Mouse (Mus musculus) liver, adult 2 months (tissue): ENCODE results near the gene Hnf4a. TPM values are rescaled to one million over a fixed set of nuclear protein-coding genes. Genes with fewer than 3 reads are reported as not detected.
A peak's percentile ranks its signal among the peaks of the same experiment; 100 is the strongest.

Experiments used
- DNase-seq: peaks from one replicate; pipeline ENCODE4 v3.0.0-alpha.2; 2011; ENCODE audit warnings: low read depth, low spot score; ENCODE audit errors: extremely low read depth
- H3K27ac ChIP-seq: fragments of 200-500 bp; replicated peaks from 2 replicates; pipeline ENCODE4 v1.5.1; 2012; ENCODE audit warnings: low read depth, mild to moderate bottlenecking, control low read depth, inconsistent platforms, low read length; ENCODE audit not compliant: insufficient read depth
- H3K27me3 ChIP-seq: fragments of 200-500 bp; 2 replicates; pipeline ENCODE4 v1.6.1; 2012; ENCODE audit warnings: mild to moderate bottlenecking, moderate library complexity, low read length, inconsistent platforms; ENCODE audit not compliant: control insufficient read depth, insufficient read depth
- H3K36me3 ChIP-seq: fragments of 200-500 bp; 2 replicates; pipeline ENCODE4 v1.6.1; 2012; ENCODE audit warnings: low read length, inconsistent platforms; ENCODE audit not compliant: control insufficient read depth, insufficient read depth
- H3K4me1 ChIP-seq: fragments of 200-500 bp; 2 replicates; pipeline ENCODE4 v1.6.1; 2011; ENCODE audit warnings: low read length; ENCODE audit not compliant: control insufficient read depth, insufficient read depth
- H3K4me3 ChIP-seq: fragments of 200-500 bp; 2 replicates; pipeline ENCODE4 v1.5.1; 2011; ENCODE audit warnings: low read depth, mild to moderate bottlenecking, control low read depth, low read length, moderate library complexity; ENCODE audit not compliant: insufficient read depth
- H3K79me2 ChIP-seq: fragments of 200-500 bp; 2 replicates; pipeline ENCODE4 v1.6.1; 2012; ENCODE audit warnings: inconsistent platforms, mild to moderate bottlenecking, low read length, moderate library complexity; ENCODE audit not compliant: control insufficient read depth, insufficient read depth
- H3K9ac ChIP-seq: fragments of 200-500 bp; 2 replicates; pipeline ENCODE4 v1.6.1; 2012; ENCODE audit warnings: low read depth, mild to moderate bottlenecking, control low read depth, inconsistent platforms, low read length
- CTCF ChIP-seq: fragments of 200-500 bp; IDR thresholded peaks from 2 replicates; pipeline ENCODE4 v1.5.1; 2011; ENCODE audit warnings: low read depth, low read length, control low read depth
- POLR2A ChIP-seq: fragments of 200-500 bp; IDR thresholded peaks from 2 replicates; pipeline ENCODE4 v1.6.1; 2011; ENCODE audit warnings: low read length, control low read depth; ENCODE audit not compliant: insufficient read depth; ENCODE audit errors: extremely low read depth
- WGBS: fragments of 180-500 bp; shearing (Covaris S2); methylation state at CpG from one replicate; pipeline ENCODE4 v1.1.7; 2018; 5-methylcytosine and 5-hydroxymethylcytosine counted together
- polyA plus RNA-seq: library from polyadenylated mRNA; depleted of rRNA; stranded (reverse); fragments of >200 nt; gene quantifications from 2 replicates; pipeline ENCODE4 v1.2.3, GENCODE M21; 2012
- total RNA-seq: library from RNA; depleted of rRNA; stranded (reverse); fragments of >200 nt; gene quantifications from 2 replicates; pipeline ENCODE4 v1.2.3, GENCODE M21; 2014

The Hnf4a gene
- total and polyA plus RNA-seq, 2 experiments = 164 to 260 TPM

GRCm38 (mm10) chr2:163546623-163547318 lies 40.2 kb downstream of the Hnf4a start:
- TF ChIP-seq CTCF (no peak), POLR2A (peak; percentile 85)
- Histone ChIP-seq H3K36me3 (peaks cover 6% of the 10 kb centered on the region), H3K27ac (peak overlapping the region; percentile 97), H3K9ac (peak overlapping the region; percentile 94), H3K27me3 (no peaks in the 10 kb centered on the region), H3K79me2 (peaks cover 28% of the 10 kb centered on the region; the same call in 1 of the 2 replicates), H3K4me1 (peaks cover 10% of the 10 kb centered on the region; the same call in 1 of the 2 replicates), H3K4me3 (peak overlapping the region; percentile 90)
- WGBS = 23% methylated on average over 13 of the region's 14 CpGs
- peak; percentile 94 for DNase-seq

- peak overlapping the region; percentile 97 for H3K27ac ChIP-seq
- H3K79me2 ChIP-seq = peaks cover 28% of the 10 kb centered on the region; the same call in 1 of the 2 replicates
- TF ChIP-seq CTCF = no peak
- no peak for TF ChIP-seq POLR2A
- H3K27me3 ChIP-seq = no peaks in the 10 kb centered on the region
- H3K36me3 ChIP-seq = peaks cover 24% of the 10 kb centered on the region
- peak overlapping the region; percentile 90 for H3K4me3 ChIP-seq
- peak; percentile 80 for DNase-seq
- H3K9ac ChIP-seq = peak overlapping the region; percentile 94
- 25% methylated on average over 6 of the region's 6 CpGs for WGBS
- peaks cover 27% of the 10 kb centered on the region for H3K4me1 ChIP-seq
Observed at GRCm38 (mm10) chr2:163548822-163549221, 42.2 kb downstream of the Hnf4a start.

GRCm38 (mm10) chr2:163549786-163550185 lies 43.2 kb downstream of the Hnf4a start:
- Histone ChIP-seq H3K4me1 (peaks cover 35% of the 10 kb centered on the region), H3K27me3 (no peaks in the 10 kb centered on the region), H3K9ac (peak overlapping the region; percentile 94), H3K4me3 (peak overlapping the region; percentile 90), H3K36me3 (peaks cover 33% of the 10 kb centered on the region), H3K27ac (peak overlapping the region; percentile 97), H3K79me2 (peaks cover 28% of the 10 kb centered on the region; the same call in 1 of the 2 replicates)
- 8% methylated on average over 6 of the region's 6 CpGs for WGBS
- TF ChIP-seq POLR2A (no peak), CTCF (no peak)
- DNase-seq = no peak

GRCm38 (mm10) chr2:163552518-163552929 lies 45.9 kb downstream of the Hnf4a start:
- Histone ChIP-seq H3K79me2 (peaks cover 23% of the 10 kb centered on the region; the same call in 1 of the 2 replicates), H3K36me3 (peaks cover 41% of the 10 kb centered on the region), H3K9ac (peak overlapping the region; percentile 24), H3K27ac (peak overlapping the region; percentile 50), H3K27me3 (no peaks in the 10 kb centered on the region), H3K4me3 (no peak overlapping the region), H3K4me1 (peaks cover 50% of the 10 kb centered on the region)
- 35% methylated on average over 8 of the region's 8 CpGs for WGBS
- TF ChIP-seq CTCF = no peak
- 0 out of 2 replicates have a peak, but pooled peaks have one; percentile 13 for TF ChIP-seq POLR2A
- DNase-seq = no peak

GRCm38 (mm10) chr2:163554425-163554982 lies 47.9 kb downstream of the Hnf4a start:
- no peak for TF ChIP-seq POLR2A
- TF ChIP-seq CTCF = no peak
- peak; percentile 71 for DNase-seq
- peak overlapping the region; percentile 85 for H3K27ac ChIP-seq
- peaks cover 4% of the 10 kb centered on the region; the same call in 1 of the 2 replicates for H3K79me2 ChIP-seq
- peak overlapping the region; percentile 50 for H3K9ac ChIP-seq
- H3K36me3 ChIP-seq = peaks cover 54% of the 10 kb centered on the region
- no peak overlapping the region for H3K4me3 ChIP-seq
- H3K27me3 ChIP-seq = no peaks in the 10 kb centered on the region
- peaks cover 65% of the 10 kb centered on the region for H3K4me1 ChIP-seq
- WGBS = 35% methylated on average over 4 of the region's 4 CpGs
